8 mouse cellular contexts compared by ENCODE assay signal in genomic region chr2:170511073-170511891, GRCm38 (mm10). TPM values are rescaled to one million over a fixed set of nuclear protein-coding genes. Genes with fewer than 3 reads are reported as not detected.
DNase-seq lines count a peak whose midpoint lies in the region; TF ChIP-seq lines count a peak whose summit lies in the region.

No protein-coding gene starts in this region.

- TF ChIP-seq CTCF in gastrocnemius, adult 2 months (IDR thresholded peaks at IDR 0.05), result no peak; the same call in 1 of the 2 replicates

- peak overlapping the region; percentile 80 for H3K4me3 ChIP-seq in gastrocnemius, adult 2 months
- H3K4me3 ChIP-seq in megakaryocyte, embryonic 14.5 days (replicated peaks), result peak overlapping the region; percentile 98

- intact Hi-C loops in gastrocnemius, adult 2 months (cut with DNase I), result no loop called here

- no peaks in the 10 kb centered on the region for H3K9me3 ChIP-seq in megakaryocyte, embryonic 14.5 days

- H3K4me1 ChIP-seq in megakaryocyte, embryonic 14.5 days, result peaks cover 43% of the 10 kb centered on the region

- H3K27me3 ChIP-seq in megakaryocyte, embryonic 14.5 days (replicated peaks), result peaks cover 11% of the 10 kb centered on the region

- peaks cover 23% of the 10 kb centered on the region for H3K36me3 ChIP-seq in megakaryocyte, embryonic 14.5 days (replicated peaks; ENCODE audit: low read length)

- peak overlapping the region; percentile 100 for H3K27ac ChIP-seq in gastrocnemius, adult 2 months

- DNase-seq in WW6 (ENCODE audit: low read depth, low spot score), result peak; percentile 63
- DNase-seq in cerebellum, postnatal 4 days (ENCODE audit: low spot score in 2 of 2), result peak; percentile 90 to 96
- DNase-seq in gastrocnemius, adult 2 months, result peak; percentile 93
- peak; percentile 82 for DNase-seq in hindlimb bud, embryonic 11.5 days (ENCODE audit: extremely low spot score, low read depth, low spot score)
- peak; percentile 74 to 92 for DNase-seq in left cerebral cortex, adult 8-10 months (ENCODE audit: low spot score in 2 of 2)
- peak; percentile 90 to 94 for DNase-seq in right cerebral cortex, postnatal 10 days (ENCODE audit: low spot score in 2 of 2)
- peak; percentile 93 for DNase-seq in urinary bladder, postnatal 25 days (ENCODE audit: low spot score)

RNA-seq across cellular contexts. Expression of gene Cyp24a1, which starts 14.3 kb away (rescaled TPM):
- total RNA-seq in gastrocnemius, adult 2 months (2021), result not detected
- not detected for total RNA-seq in left cerebral cortex, adult 8-10 months (2022)
- polyA plus RNA-seq in megakaryocyte, embryonic 14.5 days (2012; ENCODE audit: insufficient read depth, low replicate concordance), result not detected in 2 replicates

RNA-seq across cellular contexts. Expression of gene Pfdn4, which starts 15.1 kb away (rescaled TPM):
- 10 to 100 TPM; 11.8 to 14.4 TPM for total RNA-seq in gastrocnemius, adult 2 months (2021)
- total RNA-seq in left cerebral cortex, adult 8-10 months (2022), result 10 to 100 TPM; 21.4 to 32.9 (median 29.2) TPM
- 3.5 TPM in 1 of 2 replicates, not detected in the other for polyA plus RNA-seq in megakaryocyte, embryonic 14.5 days (2012; ENCODE audit: insufficient read depth, low replicate concordance)

Comparison
In these comparisons a context has a peak if more than half of its experiments do, and no peak if none do; other contexts are left out.
1. Peak in every context shown above with its lines: DNase-seq, H3K4me3 ChIP-seq and H3K27ac ChIP-seq.